10 mouse cellular contexts compared by ENCODE assay signal in the genomic region with DNA sequence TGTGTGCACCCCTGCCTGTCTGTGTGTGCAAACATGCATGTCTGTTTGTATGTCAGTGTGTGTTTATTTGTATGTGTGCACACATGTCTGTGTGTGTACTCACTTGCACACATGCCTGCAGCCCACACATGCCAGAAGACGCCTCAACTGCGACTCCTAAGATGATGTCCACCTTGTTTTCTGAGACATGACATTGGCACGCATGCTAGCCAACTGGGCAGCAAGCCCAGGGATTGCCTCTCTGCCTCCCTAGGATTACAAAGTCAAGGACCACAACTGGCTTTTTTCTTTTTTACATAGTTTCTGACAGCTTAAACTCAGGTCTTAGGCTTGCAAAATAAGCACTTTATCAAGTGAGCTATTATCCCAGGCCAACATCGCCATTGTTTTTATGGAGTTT. TPM values are rescaled to one million over a fixed set of nuclear protein-coding genes. Genes with fewer than 3 reads are reported as not detected.
DNase-seq lines count a peak whose midpoint lies in the region; ATAC-seq and TF ChIP-seq lines count a peak whose summit lies in the region.
"Had no signal": no experiment of that assay in that cellular context is flagged by ENCODE, and none has a peak within 500 bp of the region (broad histone marks: within the 10 kb centered on the region; RNA-seq: fewer than 3 reads in every experiment).

No protein-coding gene starts in this region.

- no peak for TF ChIP-seq CTCF in kidney, postnatal 0 days (IDR thresholded peaks at IDR 0.05; ENCODE audit: low read depth)
- TF ChIP-seq CTCF in kidney, adult 2 months (conservative IDR thresholded peaks at IDR 0.05; ENCODE audit: insufficient read depth, insufficient read length, low read depth, low read length) = no peak

- no peak for ATAC-seq in embryonic facial prominence, embryonic 12.5 days (ENCODE audit: insufficient number of reproducible peaks, insufficient read depth, low FRiP score, low TSS enrichment)
- no peak for ATAC-seq in kidney, postnatal 0 days (replicated peaks; ENCODE audit: low FRiP score, low read depth)
- ATAC-seq: CD4-positive, CD25-positive, alpha-beta regulatory T cell, adult 4 months had no signal

- no peak overlapping the region for H3K27ac ChIP-seq in embryonic facial prominence, embryonic 12.5 days
- H3K27ac ChIP-seq in embryonic facial prominence, embryonic 10.5 days (replicated peaks) = no peak overlapping the region
- no peak overlapping the region for H3K27ac ChIP-seq in kidney, postnatal 0 days
- no peak overlapping the region for H3K27ac ChIP-seq in kidney, adult 2 months (ENCODE audit: insufficient read depth, low read depth, low read length)
- H3K27ac ChIP-seq: hindbrain, embryonic 13.5 days had no signal

- DNase-seq in embryonic facial prominence, embryonic 10.5 days (ENCODE audit: low spot score) = no peak
- no peak for DNase-seq in kidney, postnatal 0 days (ENCODE audit: low spot score)
- no peak for DNase-seq in kidney, adult 2 months
- peak; percentile 82 for DNase-seq in NIH3T3 (ENCODE audit: low read depth)
- peak; percentile 32 to 53 for DNase-seq in gastrocnemius, postnatal 36 days
- no peak for DNase-seq in thymus, adult 18-20 months
- no peak for DNase-seq in embryo, embryonic 11 days

- peaks cover 31% of the 10 kb centered on the region; the same call in 1 of the 2 replicates for H3K4me1 ChIP-seq in embryonic facial prominence, embryonic 12.5 days
- H3K4me1 ChIP-seq in embryonic facial prominence, embryonic 10.5 days = peaks cover 36% of the 10 kb centered on the region
- H3K4me1 ChIP-seq in kidney, postnatal 0 days (replicated peaks; ENCODE audit: insufficient read depth, low read length) = no peaks in the 10 kb centered on the region; the same call in 1 of the 2 replicates
- no peaks in the 10 kb centered on the region for H3K4me1 ChIP-seq in kidney, adult 2 months (ENCODE audit: control insufficient read depth, insufficient read depth, low read length)

- peak overlapping the region; percentile 49 for H3K4me2 ChIP-seq in embryonic facial prominence, embryonic 12.5 days (replicated peaks)
- peak overlapping the region; percentile 49 for H3K4me2 ChIP-seq in kidney, postnatal 0 days (ENCODE audit: low read length)
- H3K4me2 ChIP-seq: hindbrain, embryonic 13.5 days had no signal

- H3K9ac ChIP-seq in embryonic facial prominence, embryonic 12.5 days = no peak overlapping the region
- no peak overlapping the region for H3K9ac ChIP-seq in kidney, postnatal 0 days (ENCODE audit: low read depth, low read length)
- H3K9ac ChIP-seq: hindbrain, embryonic 13.5 days had no signal

- TF ChIP-seq POLR2A in kidney, adult 2 months (IDR thresholded peaks at IDR 0.05; ENCODE audit: low read depth, low read length) = no peak

- no peaks in the 10 kb centered on the region for H3K27me3 ChIP-seq in embryonic facial prominence, embryonic 12.5 days
- no peaks in the 10 kb centered on the region for H3K27me3 ChIP-seq in embryonic facial prominence, embryonic 10.5 days (replicated peaks; ENCODE audit: low read depth, poor library complexity, severe bottlenecking)
- H3K27me3 ChIP-seq in kidney, postnatal 0 days (ENCODE audit: insufficient read depth, low read length) = no peaks in the 10 kb centered on the region
- H3K27me3 ChIP-seq in kidney, adult 2 months (replicated peaks; ENCODE audit: control insufficient read depth, insufficient read depth, low read length) = no peaks in the 10 kb centered on the region
- H3K27me3 ChIP-seq: hindbrain, embryonic 13.5 days had no signal

- peaks cover 15% of the 10 kb centered on the region for H3K36me3 ChIP-seq in embryonic facial prominence, embryonic 12.5 days
- no peaks in the 10 kb centered on the region for H3K36me3 ChIP-seq in embryonic facial prominence, embryonic 10.5 days (replicated peaks)
- H3K36me3 ChIP-seq in kidney, postnatal 0 days (ENCODE audit: insufficient read depth, low read length) = no peaks in the 10 kb centered on the region
- H3K36me3 ChIP-seq in kidney, adult 2 months (ENCODE audit: control insufficient read depth, insufficient read depth, low read length) = no peaks in the 10 kb centered on the region
- H3K36me3 ChIP-seq: hindbrain, embryonic 13.5 days had no signal

- peak overlapping the region; percentile 46; the same call in 1 of the 2 replicates for H3K4me3 ChIP-seq in embryonic facial prominence, embryonic 12.5 days
- H3K4me3 ChIP-seq in embryonic facial prominence, embryonic 10.5 days = no peak overlapping the region
- no peak overlapping the region for H3K4me3 ChIP-seq in kidney, postnatal 0 days (replicated peaks; ENCODE audit: low read depth, low read length)
- H3K4me3 ChIP-seq in kidney, adult 2 months (ENCODE audit: insufficient read depth, low read depth, low read length) = no peak overlapping the region
- H3K4me3 ChIP-seq: hindbrain, embryonic 13.5 days had no signal

- WGBS in embryonic facial prominence, embryonic 12.5 days = 75% methylated on average over 4 of the region's 4 CpGs
- WGBS in embryonic facial prominence, embryonic 10.5 days = 89% methylated on average over 4 of the region's 4 CpGs
- 65% methylated on average over 4 of the region's 4 CpGs for WGBS in kidney, postnatal 0 days
- WGBS in kidney, adult 2 months = 75% methylated on average over 4 of the region's 4 CpGs

- intact Hi-C loops in gastrocnemius, postnatal 36 days (cut with DNase I) = no loop called here

- no peaks in the 10 kb centered on the region for H3K9me3 ChIP-seq in embryonic facial prominence, embryonic 12.5 days
- H3K9me3 ChIP-seq in embryonic facial prominence, embryonic 10.5 days = peaks cover 4% of the 10 kb centered on the region; the same call in 1 of the 2 replicates
- H3K9me3 ChIP-seq in kidney, postnatal 0 days (replicated peaks; ENCODE audit: low read length) = no peaks in the 10 kb centered on the region
- H3K9me3 ChIP-seq: hindbrain, embryonic 13.5 days had no signal

RNA-seq across cellular contexts. Expression of a gene that starts 2.4 kb away (rescaled TPM):
- polyA plus RNA-seq in embryonic facial prominence, embryonic 12.5 days (2016; fragmentation: Nextera tagmentation; extraction: Ambion mirVana) = 85.1 and 88.5 TPM in 2 replicates
- polyA plus RNA-seq in embryonic facial prominence, embryonic 10.5 days (2016; fragmentation: Nextera tagmentation; extraction: Ambion mirVana) = 12.9 and 15.9 TPM in 2 replicates
- 50.3 and 54.2 TPM in 2 replicates for polyA plus RNA-seq in kidney, postnatal 0 days (2015; fragmentation: Nextera tagmentation; extraction: Ambion mirVana)
- polyA plus RNA-seq in kidney, adult 2 months (2012; rRNA removed) = 1.1 and 1.2 TPM in 2 replicates
- total RNA-seq in gastrocnemius, postnatal 36 days (2021) = 1 to 10 TPM; 2.1 to 2.5 TPM
- polyA plus RNA-seq: CD4-positive, CD25-positive, alpha-beta regulatory T cell, adult 4 months had no signal

Comparison
In these comparisons a context has a peak if more than half of its experiments do, and no peak if none do; other contexts are left out.
1. DNase-seq: peak in NIH3T3 (single experiment) and gastrocnemius, postnatal 36 days (2 of 2); none in embryonic facial prominence, embryonic 10.5 days (single experiment), kidney, postnatal 0 days (single experiment), kidney, adult 2 months (single experiment), thymus, adult 18-20 months (0 of 2) and embryo, embryonic 11 days (single experiment).